Mouse (Mus musculus): ENCODE data around the gene Cd93.
A peak's percentile ranks its signal among the peaks of the same experiment; 100 is the strongest.

Gene Cd93

GRCm38 (mm10) chr2:148442172-148442571, 1.2 kb downstream of the Cd93 start:
- DNase-seq (ENCODE audit: low read depth, low spot score), result no peak

DNA sequence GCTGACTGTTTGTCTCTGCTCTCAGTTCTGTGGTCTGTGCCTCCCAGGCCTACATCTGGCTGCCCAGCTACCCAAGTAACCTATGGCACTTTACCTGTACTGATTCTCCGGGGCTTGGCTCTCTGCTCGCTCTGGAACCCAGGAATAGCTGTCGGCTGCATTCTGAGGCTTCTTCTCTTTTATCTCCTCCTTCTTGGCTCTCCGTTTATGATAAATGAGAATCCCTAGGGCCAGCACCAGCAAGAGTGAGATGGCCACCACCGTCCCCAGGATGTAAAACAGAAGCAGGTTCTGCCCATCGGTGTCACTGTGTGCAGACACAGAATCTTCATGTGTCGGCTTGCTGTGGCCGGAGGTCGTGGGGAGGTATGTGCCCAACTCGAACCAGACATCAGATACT, 1.9 kb downstream of the Cd93 start:
- no peak for DNase-seq (ENCODE audit: low read depth, low spot score)

- no peak for DNase-seq (ENCODE audit: low read depth, low spot score)
Measured at GRCm38 (mm10) chr2:148439691-148440276, 3.6 kb downstream of the Cd93 start.

DNA sequence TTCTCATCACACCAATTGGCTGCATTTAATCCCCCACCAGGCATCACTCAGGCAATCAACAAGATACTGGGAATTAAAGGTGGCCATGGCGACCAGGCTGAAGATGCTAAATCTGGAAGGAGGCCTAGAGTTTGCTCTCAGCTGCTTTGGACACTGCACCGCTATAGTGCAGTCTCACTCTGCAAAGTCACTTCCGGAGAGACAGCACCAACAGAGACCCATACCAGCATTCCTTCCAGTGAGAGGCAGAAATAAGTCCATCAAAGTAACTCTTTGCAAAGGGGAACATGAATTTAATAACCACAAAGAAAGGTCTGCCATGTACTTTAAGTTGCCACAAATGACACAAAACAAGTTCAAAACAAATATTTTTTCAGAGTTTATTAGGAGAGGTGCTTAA, 7.1 kb downstream of the Cd93 start:
- DNase-seq (ENCODE audit: low read depth, low spot score), result peak; percentile 14

DNA sequence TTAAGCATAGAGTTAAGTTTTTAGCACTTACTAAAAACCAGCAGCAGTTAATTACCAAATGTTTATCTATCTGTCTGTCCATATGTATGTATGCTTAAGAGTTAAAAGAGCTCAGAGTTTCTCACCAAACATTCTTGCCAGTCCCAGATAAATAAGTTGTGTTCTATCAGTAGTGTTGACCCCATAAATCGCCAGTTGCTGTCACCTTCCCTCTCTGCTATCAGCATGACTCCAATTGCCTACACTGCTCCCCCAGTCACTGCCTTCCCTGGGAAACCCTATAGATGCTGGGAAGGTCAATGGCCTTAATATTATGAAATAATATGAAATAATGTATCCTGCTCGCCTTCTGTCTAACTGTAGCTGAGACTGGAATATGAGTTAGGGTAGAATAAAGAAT, 11.0 kb downstream of the Cd93 start:
- no peak for DNase-seq (ENCODE audit: low read depth, low spot score)

GRCm38 (mm10) chr2:148430941-148431340, 12.4 kb downstream of the Cd93 start:
- DNase-seq (ENCODE audit: low read depth, low spot score), result peak; percentile 24

DNA sequence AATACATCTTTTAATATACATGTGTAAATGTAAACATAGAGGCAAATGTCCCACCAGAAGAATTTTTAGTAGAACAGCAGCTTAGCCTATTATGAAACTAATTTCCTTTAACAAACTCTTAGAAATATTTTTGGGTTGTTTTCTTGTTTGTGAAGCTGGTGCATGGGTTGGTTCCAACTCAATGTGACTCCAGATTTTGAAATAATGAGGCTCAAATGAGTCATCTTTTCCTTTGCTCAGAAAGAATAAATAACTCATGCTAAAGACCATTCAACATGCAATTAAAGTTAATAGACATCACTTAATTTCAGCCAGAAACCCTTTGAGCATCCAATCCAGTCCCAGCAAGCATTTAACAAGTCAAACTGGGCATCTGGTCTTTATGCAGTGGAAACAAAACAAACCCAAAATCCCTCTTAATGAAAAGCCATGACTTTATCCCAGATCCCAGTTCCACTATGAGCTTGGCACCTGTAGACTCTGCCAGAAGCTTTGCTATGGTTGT, 14.3 kb downstream of the Cd93 start:
- peak; percentile 63 for DNase-seq (ENCODE audit: low read depth, low spot score)

DNA sequence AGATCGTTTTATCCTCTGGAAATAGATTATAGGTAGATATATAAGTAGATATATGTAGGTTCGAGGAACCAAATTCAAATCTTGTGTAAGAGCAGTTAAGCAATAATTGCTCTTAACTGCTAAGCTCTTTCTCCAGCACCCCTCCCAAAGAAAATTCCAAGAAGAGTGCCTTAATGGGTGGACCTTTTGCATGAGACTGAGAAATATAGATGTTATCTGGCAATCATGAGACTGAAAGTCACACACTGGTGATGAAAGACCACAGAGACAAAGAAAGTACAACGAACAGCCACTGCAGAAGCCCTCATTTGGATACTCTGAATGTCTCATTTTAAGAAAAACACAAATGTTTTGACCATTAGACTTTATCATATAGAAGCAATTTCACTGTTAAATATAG, 14.8 kb downstream of the Cd93 start:
- DNase-seq (ENCODE audit: low read depth, low spot score), result no peak

DNA sequence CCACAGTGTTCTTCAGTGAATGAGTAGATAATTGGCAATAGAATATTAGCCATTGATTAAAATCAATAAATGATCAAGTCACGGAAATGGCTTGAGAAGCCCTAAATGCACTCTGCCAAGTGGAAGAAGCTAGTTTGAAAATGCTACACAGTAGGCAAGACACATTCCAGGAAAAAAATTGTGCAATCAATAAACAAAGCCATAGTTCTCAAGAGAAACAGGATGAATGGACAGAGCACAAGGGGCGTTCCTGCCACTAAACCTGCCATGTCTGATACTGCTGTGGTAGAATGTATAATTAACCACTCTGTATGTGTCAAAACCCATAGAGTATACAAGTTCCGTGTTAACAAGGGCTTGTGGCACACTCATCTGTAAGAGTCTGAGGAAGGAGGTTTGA, 15.8 kb downstream of the Cd93 start:
- DNase-seq (ENCODE audit: low read depth, low spot score), result no peak

GRCm38 (mm10) chr2:148425709-148426382, 17.5 kb downstream of the Cd93 start:
- DNase-seq (ENCODE audit: low read depth, low spot score), result no peak

DNA sequence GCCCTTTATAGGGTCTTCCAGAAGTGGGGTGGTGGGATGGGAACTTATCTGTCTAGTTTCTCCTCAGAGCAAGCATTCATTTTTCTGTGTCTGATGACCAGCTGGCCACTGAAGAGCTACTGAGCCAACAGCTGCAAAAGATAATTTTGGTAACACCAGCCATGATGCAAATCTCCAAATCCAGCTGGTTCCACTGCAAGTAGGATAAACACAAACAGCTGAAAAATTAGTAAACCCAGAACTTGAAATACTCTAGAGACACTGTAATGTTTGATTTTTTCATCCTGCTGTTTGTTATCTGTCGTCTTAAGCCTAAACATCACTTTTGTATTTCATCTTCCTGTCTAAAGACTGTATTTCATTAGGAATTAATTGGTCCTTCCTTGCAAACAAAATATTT, 21.7 kb downstream of the Cd93 start:
- DNase-seq (ENCODE audit: low read depth, low spot score), result peak; percentile 33

- no peak for DNase-seq (ENCODE audit: low read depth, low spot score)
Measured at GRCm38 (mm10) chr2:148421112-148421511, 22.3 kb downstream of the Cd93 start.

- no peak for DNase-seq (ENCODE audit: low read depth, low spot score)
Measured at GRCm38 (mm10) chr2:148419776-148420175, 23.6 kb downstream of the Cd93 start.

DNA sequence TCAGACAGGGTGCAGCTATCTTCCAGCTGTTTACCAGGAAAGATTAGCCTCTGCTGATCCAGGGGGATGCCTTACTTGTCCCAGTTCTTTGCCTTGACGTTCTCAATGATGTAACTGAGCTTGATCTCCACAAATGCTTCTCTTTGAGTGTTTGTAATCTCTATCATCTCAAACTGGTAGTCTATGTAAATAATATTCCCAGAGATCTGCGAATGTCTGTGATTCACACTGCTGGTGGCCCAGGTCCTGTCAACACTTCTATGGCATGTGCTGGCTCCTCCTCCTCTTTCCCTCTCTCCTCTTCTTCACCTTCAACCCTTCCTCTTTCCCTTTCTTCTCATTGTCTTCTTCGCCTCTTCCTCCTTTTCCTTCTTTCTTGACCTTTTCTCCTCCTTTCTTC, 24.2 kb downstream of the Cd93 start:
- DNase-seq (ENCODE audit: low read depth, low spot score), result no peak

GRCm38 (mm10) chr2:148409821-148410220, 33.5 kb downstream of the Cd93 start:
- DNase-seq (ENCODE audit: low read depth, low spot score), result no peak

- peak; percentile 80 for DNase-seq (ENCODE audit: low read depth, low spot score)
Measured at GRCm38 (mm10) chr2:148409141-148409540, 34.2 kb downstream of the Cd93 start.

GRCm38 (mm10) chr2:148408761-148409120, 34.6 kb downstream of the Cd93 start:
- DNase-seq (ENCODE audit: low read depth, low spot score), result no peak

DNA sequence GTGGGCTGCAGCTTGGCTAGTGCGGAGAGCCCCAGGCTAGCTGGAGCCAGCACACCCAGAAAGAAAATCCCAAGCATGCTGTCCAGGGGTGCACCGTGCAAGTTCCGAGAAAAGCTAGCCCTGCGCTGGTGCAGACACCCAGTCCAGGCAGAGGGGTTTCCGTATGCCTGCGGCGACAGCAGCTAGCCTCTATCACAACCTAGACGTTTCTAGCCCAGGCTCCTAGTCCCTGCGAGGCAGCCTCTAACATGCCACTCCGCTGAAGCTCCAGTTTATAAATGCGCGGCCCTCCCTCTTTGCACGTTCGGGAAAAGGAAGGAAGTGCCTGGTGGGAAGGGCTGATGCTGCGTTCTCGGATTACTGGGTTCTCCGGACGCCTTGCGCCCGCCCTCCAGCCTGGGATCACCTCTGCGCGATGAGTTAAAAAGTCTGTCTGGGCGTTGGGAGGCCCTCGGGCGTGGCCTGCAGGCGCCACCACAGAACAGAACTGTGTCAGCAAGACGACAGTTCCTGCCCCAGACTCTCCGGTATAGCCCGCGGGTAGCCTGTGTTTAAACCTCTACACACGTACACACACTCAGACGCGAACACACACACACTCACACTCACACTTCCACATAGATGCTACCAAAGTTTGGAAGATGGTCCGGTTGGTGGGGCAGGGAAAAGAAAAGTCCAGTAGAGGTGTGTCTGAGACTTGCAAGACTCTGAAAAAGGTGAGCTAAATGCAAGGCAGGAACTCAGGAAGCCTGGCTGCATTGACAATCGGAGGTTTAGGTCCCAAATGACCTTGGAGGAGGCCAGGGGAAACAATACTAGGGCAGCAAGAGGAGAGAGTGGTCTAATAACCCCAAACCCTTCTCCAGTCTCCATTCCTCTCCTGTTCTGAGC, 35.2 kb downstream of the Cd93 start, which contains the start of gene Thbd:
Gene Thbd (minus strand): TSS at position 319 of the 891 bp plus-strand sequence.
- DNase-seq (ENCODE audit: low read depth, low spot score), result no peak

GRCm38 (mm10) chr2:148406971-148407869, 36.1 kb downstream of the Cd93 start:
- no peak for DNase-seq (ENCODE audit: low read depth, low spot score)

- peak; percentile 70 for DNase-seq (ENCODE audit: low read depth, low spot score)
Measured at GRCm38 (mm10) chr2:148406160-148406970, 37.0 kb downstream of the Cd93 start.

All from brain, adult 2 months (tissue).